Mouse (Mus musculus): ENCODE measurements around the gene Omg.

Omg gene

GRCm38 (mm10) chr11:79515798-79516197, 11.9 kb upstream of the Omg start:
- DNase-seq (ENCODE audit: low spot score in 2 of 2) = no peak

GRCm38 (mm10) chr11:79515331-79515730, 11.4 kb upstream of the Omg start:
- DNase-seq (ENCODE audit: low spot score in 2 of 2) = no peak

GRCm38 (mm10) chr11:79511970-79512369, 8.1 kb upstream of the Omg start:
- no peak for DNase-seq (ENCODE audit: low spot score in 2 of 2)

GRCm38 (mm10) chr11:79504506-79504905, 622 bp upstream of the Omg start:
- no peak for DNase-seq (ENCODE audit: low spot score in 2 of 2)

GRCm38 (mm10) chr11:79502917-79503316, 967 bp downstream of the Omg start:
- DNase-seq (ENCODE audit: low spot score in 2 of 2) = no peak

GRCm38 (mm10) chr11:79494976-79495800, 8.7 kb downstream of the Omg start:
- DNase-seq (ENCODE audit: low spot score in 2 of 2) = no peak

GRCm38 (mm10) chr11:79484721-79485120, 19.2 kb downstream of the Omg start:
- DNase-seq (ENCODE audit: low spot score in 2 of 2) = no peak

GRCm38 (mm10) chr11:79483876-79484528, 19.9 kb downstream of the Omg start:
- DNase-seq (ENCODE audit: low spot score in 2 of 2) = no peak

GRCm38 (mm10) chr11:79483392-79483791, 20.5 kb downstream of the Omg start:
- no peak for DNase-seq (ENCODE audit: low spot score in 2 of 2)

- no peak for DNase-seq (ENCODE audit: low spot score in 2 of 2)
These were observed 35.8 kb downstream of the Omg start for GRCm38 (mm10) chr11:79468097-79468496.

- DNase-seq (ENCODE audit: low spot score in 2 of 2) = no peak
These were observed 43.0 kb downstream of the Omg start for GRCm38 (mm10) chr11:79460756-79461450.

- no peak for DNase-seq (ENCODE audit: low spot score in 2 of 2)
These were observed 44.0 kb downstream of the Omg start for GRCm38 (mm10) chr11:79459846-79460245.

- DNase-seq (ENCODE audit: low spot score in 2 of 2) = no peak
These were observed 46.0 kb downstream of the Omg start for GRCm38 (mm10) chr11:79457928-79458327.

GRCm38 (mm10) chr11:79452966-79453365, 50.9 kb downstream of the Omg start:
- no peak for DNase-seq (ENCODE audit: low spot score in 2 of 2)
